Mouse (Mus musculus) cerebellum, postnatal 25 days (tissue): ENCODE data around the gene Rarg.

Source experiments
- DNase-seq, 2 experiments: peaks; one replicate each; pipeline ENCODE4 v3.0.0; 2021; ENCODE audit warnings: mixed read lengths in 2 of 2

Gene Rarg

GRCm38 (mm10) chr15:102203835-102204381, 53.4 kb downstream of the Rarg start:
- peak; percentile 76 to 86 for DNase-seq

GRCm38 (mm10) chr15:102202971-102203834, 54.1 kb downstream of the Rarg start, which contains the start of gene Zfp740:
Gene Zfp740, plus strand, starts transcription at chr15:102203249.
- peak; percentile 95 to 98 for DNase-seq

GRCm38 (mm10) chr15:102198841-102199240, 58.5 kb downstream of the Rarg start:
- DNase-seq = no peak

- no peak for DNase-seq
Measured at GRCm38 (mm10) chr15:102195373-102195772, 61.9 kb downstream of the Rarg start.

- no peak for DNase-seq
Measured at GRCm38 (mm10) chr15:102194439-102194838, 62.9 kb downstream of the Rarg start.

- DNase-seq = no peak
Measured at GRCm38 (mm10) chr15:102193652-102194051, 63.7 kb downstream of the Rarg start.

GRCm38 (mm10) chr15:102192820-102193386, 64.4 kb downstream of the Rarg start:
- DNase-seq = no peak

GRCm38 (mm10) chr15:102192271-102192812, 65.0 kb downstream of the Rarg start:
- DNase-seq = no peak

- no peak for DNase-seq
Measured at GRCm38 (mm10) chr15:102191699-102192098, 65.6 kb downstream of the Rarg start.

- no peak for DNase-seq
Measured at GRCm38 (mm10) chr15:102188883-102189282, 68.4 kb downstream of the Rarg start.

GRCm38 (mm10) chr15:102188096-102188495, 69.2 kb downstream of the Rarg start:
- DNase-seq = no peak

GRCm38 (mm10) chr15:102186239-102186638, 71.1 kb downstream of the Rarg start:
- DNase-seq = no peak
